Mouse (Mus musculus): Measurements from ENCODE around the gene Socs4. TPM values are rescaled to one million over a fixed set of nuclear protein-coding genes. Genes with fewer than 3 reads are reported as not detected.

Gene Socs4
- polyA plus RNA-seq, 1 experiment from 2014 or later = 3.0 TPM

Other genes starting within 250 kb of the Socs4 start
- gene Gch1, start 87.5 kb upstream of the Socs4 start, polyA plus RNA-seq (2015; fragmentation: Nextera tagmentation; extraction: Ambion mirVana) = 1.3 and 1.6 TPM in 2 replicates
- 21.8 and 23.1 TPM in 2 replicates for gene Wdhd1, start 74 bp upstream of the Socs4 start, polyA plus RNA-seq (2015; fragmentation: Nextera tagmentation; extraction: Ambion mirVana)
- 60.2 and 61.5 TPM in 2 replicates for gene Mapk1ip1l, start 21.3 kb downstream of the Socs4 start, polyA plus RNA-seq (2015; fragmentation: Nextera tagmentation; extraction: Ambion mirVana)
- gene Lgals3, start 90.8 kb downstream of the Socs4 start, polyA plus RNA-seq (2015; fragmentation: Nextera tagmentation; extraction: Ambion mirVana) = 199 and 236 TPM in 2 replicates
- 37.5 and 38.4 TPM in 2 replicates for gene Dlgap5, start 141.5 kb downstream of the Socs4 start, polyA plus RNA-seq (2015; fragmentation: Nextera tagmentation; extraction: Ambion mirVana)
- 23.0 and 26.3 TPM in 2 replicates for gene Fbxo34, start 173.5 kb downstream of the Socs4 start, polyA plus RNA-seq (2015; fragmentation: Nextera tagmentation; extraction: Ambion mirVana)

All from embryonic facial prominence, embryonic 15.5 days (tissue).